Mouse (Mus musculus) lung, postnatal 14 days (tissue): ENCODE data around the gene Glt1d1.

ENCODE experiments used
- DNase-seq: peaks from one replicate; pipeline ENCODE4 v3.0.0; 2021

Glt1d1 gene

DNA sequence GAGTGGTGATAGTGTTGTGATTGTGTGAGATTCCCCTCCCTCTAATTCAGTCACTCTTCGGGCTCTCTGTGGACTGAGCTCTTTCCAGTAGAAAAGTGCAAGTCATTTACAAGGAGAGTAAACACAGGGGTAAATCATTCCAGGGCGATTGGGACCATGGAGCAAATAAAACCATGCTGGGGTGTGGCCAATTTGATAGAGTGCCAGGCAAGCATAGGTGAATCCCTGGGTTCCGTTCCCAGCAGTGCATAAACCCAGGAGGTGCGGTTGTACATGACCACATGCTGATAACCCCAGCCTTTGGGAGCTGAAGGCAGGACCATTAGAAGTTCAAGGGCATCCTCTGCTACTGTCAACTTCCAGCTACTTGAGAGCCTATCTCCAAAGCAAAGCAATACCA is 1.1 kb downstream of the Glt1d1 start:
- no peak for DNase-seq

DNA sequence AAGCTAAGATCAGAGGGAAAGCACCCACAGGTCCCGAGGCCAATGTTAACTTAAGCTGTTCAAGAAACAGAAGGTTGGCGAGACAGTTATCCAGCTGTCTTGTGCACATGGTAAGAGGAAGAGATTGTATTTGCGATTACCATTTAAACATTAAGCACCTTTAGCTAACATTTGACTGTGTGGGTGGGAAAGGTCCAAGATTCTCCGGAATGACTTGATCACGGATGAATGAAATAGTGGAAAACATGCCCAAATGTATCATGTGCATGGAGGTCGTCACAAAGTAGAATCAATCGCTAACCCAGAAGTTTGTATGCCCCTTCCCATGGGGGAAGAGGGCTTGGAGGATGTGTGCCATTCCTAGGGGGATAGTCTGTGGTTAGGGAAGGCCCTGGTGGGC is 1.6 kb downstream of the Glt1d1 start:
- no peak for DNase-seq

DNA sequence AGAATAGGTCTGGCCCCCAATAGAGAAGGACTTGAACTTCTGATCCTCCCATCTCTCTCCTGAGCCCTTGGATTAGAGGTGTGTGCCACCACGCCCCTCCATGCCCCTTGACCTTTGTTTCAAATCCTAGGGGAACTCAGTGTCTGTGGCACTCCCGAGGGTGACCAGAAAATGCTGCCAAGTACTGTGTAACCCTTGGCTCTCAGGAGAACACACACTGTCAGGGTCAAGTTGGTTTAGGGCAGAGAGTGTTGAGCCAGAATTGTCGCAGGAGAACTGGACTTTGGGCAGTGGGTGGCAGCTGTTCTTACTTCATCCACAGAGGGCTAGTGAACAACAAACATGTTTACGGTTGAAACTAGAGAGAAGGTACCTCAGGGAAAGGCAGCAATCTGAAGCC is 5.6 kb downstream of the Glt1d1 start:
- DNase-seq = no peak

DNA sequence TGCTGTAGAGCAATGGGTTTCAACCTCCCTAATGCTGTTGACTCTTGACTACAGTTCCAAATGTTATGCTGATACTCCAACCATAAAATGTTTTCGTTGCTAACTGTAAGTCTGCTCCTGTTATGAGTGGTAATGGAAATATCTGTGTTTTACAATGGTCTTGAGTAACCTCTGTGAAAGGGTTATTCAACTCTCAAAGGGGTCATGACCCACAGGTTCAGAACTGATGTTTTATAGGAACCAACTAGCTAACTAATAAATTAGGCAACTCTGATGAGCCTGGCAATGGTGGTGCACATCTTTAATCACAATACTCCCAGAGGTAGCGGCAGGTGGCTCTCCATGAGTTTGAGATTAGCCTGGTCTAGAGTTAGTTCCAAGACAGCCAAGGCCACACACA is 6.1 kb downstream of the Glt1d1 start:
- no peak for DNase-seq

DNA sequence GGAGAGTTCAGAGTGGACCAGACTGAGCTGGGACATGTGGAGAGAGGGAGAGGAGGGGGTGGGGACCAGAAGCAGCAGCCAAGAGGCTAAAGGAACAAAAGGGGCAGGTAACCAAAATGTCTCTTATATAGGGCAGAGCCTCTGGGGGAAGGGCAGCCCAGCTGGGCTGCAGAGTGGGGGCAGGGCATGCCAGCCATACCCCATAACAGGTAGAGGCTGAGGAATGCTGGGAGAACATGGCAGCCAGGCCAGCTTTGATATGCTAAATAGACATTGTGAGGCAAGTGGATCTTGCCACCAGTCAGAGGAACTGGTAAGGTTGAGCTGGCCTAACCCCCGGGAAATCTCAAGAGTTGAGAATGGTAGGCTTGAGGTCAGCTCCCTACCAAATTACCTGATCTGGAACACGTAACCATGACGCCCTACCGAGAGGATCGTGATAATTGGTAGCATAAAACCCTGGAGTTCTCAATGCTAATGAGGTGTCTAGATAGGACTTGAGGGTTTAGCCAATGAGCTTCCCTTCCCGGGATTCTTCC is 7.1 kb downstream of the Glt1d1 start:
- no peak for DNase-seq

DNA sequence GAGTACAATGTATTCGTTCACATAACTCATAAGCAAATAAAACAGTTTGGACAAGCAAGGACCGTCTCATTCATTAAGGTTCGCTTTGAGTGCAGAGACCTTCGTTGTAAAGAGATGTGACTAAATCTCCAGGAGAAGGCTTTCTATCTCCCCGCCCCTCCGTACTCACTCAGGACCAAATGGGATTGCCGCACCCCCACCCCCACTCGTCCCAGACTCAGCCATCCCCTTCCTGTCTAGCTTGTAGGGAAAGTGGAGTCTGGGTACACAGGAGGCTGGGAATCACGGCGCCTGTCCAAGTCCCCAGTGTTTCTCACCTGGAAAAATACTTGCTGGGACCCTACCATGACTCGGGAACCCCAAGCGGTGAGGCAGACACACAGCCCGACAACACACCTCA is 7.6 kb downstream of the Glt1d1 start:
- no peak for DNase-seq

DNA sequence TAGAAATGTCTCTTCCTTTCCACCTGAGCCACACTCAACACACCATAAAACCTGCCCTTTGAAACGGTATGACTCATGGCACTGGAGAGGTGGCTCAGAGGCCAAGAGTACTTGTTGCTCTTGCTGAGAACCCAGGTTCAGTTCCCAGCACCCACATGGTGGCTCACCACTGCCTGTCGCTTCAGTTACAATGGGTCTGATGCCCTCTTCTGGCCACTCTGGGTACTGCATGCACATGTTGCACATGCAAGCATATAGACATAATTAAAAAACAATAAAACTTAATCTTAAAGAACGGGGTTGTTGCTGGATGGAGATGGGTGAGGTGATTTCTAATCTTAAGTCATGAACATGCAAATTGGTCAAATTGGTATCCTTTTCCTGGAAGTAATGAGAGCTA is 8.3 kb downstream of the Glt1d1 start:
- DNase-seq = no peak

DNA sequence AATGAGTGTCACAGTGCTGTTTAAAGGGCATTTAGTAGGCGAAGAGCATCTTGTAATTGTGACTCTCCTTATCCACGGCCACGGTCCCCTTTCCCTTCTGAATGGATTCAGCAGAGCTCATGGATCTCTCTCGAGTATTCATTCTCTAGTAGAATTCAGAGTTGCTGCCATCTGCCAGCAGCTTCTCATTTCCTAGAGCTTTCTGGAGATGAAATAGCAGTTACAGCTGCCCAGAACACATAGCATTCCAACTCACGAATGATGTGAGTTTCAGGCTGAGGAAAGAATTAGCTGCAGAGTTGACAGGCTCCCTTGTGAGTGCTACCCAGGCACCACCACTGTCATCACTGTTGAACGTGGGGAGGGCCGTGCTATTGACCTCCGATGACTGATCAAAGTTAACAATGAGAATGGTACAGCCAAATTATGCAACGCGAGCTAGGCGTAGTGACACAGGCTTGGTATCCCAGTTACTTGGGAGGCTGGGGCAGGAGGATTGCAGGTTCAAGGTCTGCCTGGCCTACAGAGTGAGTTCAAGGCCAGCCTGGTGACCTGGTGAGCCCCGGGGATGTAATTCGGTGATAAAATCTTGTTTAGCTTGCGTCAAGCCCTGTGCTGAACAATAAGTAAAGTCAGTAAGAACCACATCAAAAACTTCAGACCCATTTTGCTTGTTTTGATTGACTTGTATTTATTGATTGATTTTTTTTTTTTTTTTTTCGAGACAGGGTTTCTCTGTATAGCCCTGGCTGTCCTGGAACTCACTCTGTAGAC is 9.3 kb downstream of the Glt1d1 start:
- DNase-seq = no peak

DNA sequence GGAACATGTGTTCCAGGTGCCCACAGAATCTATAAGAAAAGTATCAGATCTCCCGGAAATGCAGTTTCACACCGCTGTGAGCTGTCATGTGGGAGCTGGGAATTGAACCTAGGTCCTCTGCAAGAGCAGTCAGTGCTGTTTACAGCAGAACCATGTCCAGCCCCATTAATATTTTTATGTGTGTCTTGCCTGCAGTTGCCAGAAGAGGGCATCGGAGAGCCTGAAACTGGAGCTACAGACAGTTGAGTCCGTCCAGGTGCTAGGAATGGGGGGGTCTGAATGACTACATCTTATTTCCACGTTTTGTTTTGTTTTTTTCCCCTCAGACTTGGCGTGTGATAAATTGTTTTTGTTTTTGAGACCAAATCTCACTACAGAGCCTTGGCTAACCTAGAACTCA is 16.0 kb downstream of the Glt1d1 start:
- peak; percentile 9 for DNase-seq

DNA sequence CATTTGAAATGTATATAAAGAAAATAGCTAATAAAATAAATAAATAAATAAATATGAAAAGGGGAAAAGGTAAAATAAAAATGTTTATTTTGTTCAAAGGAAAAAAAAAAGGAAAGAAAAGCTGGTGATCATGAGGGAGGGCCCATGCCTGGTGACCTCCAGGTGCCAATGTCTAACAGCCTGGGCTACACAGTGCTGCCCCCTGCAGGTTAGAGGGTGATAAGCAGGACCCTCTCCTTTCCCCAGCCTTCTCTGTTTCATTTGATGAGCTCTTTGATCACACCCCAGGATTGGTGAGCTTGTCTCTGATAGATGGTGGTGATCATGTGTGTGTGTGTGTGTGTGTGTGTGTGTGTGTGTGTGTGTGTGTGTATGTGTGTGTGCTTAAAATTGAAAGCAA is 17.0 kb downstream of the Glt1d1 start:
- peak; percentile 17 for DNase-seq

DNA sequence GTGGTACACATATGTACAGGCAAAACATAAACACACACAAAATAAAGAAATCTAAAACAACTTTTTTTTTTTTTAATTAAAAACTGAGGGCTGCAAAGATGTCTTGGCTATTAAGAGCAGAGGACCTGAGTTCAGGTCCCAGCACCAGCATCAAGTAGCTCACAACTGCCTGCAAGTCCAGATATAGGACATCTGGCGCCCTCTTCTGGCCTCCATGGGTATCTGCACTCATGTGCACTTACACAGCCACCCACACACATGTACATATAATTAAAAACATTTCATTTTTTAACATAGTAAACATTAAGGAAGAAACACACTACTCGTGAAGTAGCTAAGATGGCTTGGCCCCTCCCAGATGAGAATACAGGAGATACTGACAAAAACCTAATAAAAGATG is 26.2 kb downstream of the Glt1d1 start:
- DNase-seq = no peak

DNA sequence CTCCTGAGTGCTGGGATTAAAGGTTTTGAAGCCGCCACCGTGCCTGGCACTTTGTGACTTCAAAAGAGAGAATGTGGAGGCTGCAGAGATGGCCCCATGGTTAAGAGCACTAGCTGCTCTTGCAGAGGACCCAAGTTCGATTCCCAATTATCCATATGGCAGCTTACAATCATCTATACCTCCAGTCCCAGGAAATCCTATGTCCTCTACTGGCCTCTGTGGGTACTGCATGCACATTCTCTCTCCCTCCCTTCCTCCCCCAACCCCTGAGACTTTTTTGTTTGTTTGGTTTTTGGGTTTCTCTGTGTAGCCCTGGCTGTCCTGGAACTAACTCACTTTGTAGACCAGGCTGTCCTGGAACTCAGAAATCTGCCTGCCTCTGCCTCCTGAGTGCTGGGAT is 27.2 kb downstream of the Glt1d1 start:
- no peak for DNase-seq

DNA sequence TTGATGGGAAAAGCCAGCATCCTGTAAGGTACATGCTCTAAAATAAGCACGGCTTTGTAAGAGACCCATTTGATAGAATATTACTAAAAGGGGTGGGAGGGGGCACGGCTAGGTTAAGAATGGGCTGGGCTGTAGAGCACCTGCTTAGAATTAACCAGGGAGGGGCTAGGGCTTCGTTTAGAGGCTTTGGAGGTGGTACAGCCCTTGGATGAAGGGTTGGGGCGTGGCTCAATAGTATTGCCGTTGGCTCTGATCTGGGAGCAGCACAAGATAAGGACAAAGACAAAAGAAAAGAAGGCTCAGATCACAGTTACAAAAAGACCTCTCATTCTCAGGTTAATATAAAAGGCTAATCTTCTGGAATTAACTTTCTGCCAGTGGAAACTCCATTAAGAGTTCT is 28.2 kb downstream of the Glt1d1 start:
- no peak for DNase-seq

DNA sequence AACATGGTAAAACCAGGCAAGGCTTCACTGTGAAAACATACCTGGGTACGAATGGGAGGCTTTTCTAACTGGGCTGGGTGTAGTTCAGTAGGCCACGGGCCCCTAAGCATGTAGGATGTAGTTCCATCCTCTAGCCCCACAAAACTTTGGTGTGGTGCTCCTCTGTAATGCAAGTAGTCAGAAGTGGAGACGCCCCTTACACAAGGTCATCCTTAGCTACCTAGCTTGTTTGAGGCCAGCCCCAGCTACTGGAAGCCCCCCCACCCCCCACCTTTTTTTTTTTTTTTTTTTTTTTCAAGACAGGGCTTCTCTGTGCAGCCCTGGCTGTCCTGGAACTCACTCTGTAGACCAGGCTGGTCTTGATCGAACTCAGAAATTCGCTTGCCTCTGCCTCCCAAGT is 28.9 kb downstream of the Glt1d1 start:
- no peak for DNase-seq

DNA sequence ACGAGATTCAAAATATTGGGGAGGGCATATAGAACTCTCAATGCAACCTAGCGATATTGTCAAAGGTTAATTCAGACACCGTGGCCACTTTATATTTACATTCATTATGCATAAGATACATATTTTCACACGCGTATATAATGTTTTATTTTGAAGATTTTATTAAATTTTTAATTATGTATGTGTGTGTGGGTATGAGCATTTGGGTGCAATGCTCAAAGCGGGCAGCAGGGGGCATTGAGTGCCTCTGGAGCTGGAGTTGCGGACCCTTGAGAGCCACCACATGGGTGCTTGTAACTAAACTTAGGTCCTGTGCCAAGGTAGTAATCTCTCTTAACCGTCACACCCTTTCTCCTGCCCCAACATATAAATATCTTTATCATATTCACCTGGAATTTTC is 41.9 kb downstream of the Glt1d1 start:
- DNase-seq = no peak

DNA sequence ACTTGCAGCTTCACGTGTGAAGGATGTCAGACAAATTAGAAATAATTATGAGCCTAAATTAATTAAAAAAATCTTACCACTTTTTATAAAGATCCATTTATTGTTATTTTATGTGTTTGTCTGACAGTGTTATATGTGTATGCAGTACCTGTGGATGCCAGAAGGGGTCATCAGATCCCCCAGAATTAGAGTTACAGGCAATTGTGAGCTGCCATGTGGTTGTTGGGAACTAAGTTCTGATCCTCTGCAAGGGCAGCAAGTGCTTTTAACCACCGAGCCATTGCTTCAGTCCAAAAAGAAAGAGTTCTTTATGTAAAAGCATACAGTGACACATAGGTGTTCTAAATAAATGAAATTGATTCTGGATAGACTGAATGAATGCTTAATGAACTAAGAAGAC is 45.5 kb downstream of the Glt1d1 start:
- no peak for DNase-seq

DNA sequence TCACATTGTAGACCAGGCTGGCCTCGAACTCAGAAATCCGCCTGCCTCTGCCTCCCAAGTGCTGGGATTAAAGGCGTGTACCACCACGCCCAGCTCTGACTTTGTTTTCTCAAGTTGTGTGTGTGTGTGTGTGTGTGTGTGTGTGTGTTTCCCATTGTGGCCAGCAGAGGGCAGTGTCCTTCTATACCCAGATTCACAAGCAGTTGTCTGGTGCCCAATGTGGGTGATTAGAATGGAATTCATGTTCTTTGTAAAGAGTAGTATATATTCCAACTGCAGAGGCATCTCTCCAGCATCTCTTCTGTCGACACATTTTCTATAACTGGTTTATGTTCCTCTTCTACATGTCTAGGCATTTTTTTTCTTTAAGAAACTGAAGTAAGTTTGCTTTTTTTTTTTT is 46.4 kb downstream of the Glt1d1 start:
- DNase-seq = no peak

DNA sequence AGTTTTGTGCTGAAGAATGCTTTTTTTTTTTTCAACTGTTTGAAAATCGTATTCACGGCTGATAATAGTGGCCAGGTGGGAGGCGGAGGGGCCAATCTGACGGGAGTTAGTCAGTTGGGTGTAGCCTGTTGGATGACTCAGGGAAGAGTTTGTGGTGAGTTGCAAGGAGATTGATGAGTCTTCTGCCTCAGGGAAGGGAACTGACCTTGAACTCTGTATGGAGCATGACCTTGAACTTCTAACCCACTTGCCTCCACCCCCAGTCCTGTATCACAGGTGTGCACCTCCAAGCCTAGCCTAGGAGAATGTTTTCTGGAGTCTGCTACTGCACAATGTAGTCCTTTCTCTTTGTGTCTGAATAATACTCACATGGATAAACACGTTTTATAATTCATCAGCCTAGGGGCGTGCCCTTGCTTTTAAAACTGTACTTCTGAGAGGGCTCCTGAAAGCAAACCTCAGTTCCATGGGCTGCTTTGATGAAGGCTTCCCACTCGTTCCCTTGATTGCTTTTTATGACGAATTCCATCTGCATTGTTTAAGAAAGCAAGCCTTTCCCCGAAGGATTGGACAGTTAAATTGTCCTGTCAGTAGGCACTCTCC is 56.6 kb downstream of the Glt1d1 start:
- DNase-seq = no peak

DNA sequence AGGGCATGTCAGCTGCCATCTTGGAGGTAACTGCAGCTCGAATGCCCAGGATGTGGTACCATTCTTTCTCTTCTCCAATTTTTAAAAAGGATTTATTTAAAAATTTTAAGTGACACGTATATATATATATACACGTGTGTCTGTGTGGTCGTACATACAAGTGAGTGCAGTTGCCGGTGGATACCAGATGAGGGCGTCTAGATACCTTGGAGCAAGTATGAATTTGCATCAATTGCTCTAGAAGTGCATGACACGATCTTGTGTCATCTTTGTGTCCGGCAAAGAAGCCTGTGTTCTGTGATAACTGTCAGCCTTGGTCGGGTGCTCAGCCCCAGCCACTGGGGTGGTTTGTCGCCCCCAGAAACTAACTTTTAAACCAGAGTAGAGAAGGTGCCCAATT is 59.0 kb downstream of the Glt1d1 start:
- DNase-seq = no peak

DNA sequence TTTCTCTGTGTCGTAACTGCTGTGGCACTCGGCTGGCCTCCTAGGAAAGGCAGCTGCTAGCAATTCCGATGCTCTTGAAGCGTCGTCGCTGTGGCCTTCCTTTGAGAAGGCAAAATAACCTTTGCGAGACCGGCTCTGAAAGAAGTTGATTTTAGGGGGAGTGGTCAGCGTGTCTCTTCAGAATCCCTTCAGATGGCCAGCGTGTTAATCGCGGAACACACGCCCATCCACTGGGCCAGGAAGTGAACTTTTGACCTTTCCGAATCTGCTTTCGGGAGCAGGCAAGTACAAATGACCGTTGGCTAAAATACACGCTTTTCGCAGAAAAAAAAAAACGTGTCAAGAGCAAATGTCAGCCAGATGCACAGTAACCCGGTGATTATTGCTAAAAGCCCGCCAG is 59.5 kb downstream of the Glt1d1 start:
- no peak for DNase-seq

DNA sequence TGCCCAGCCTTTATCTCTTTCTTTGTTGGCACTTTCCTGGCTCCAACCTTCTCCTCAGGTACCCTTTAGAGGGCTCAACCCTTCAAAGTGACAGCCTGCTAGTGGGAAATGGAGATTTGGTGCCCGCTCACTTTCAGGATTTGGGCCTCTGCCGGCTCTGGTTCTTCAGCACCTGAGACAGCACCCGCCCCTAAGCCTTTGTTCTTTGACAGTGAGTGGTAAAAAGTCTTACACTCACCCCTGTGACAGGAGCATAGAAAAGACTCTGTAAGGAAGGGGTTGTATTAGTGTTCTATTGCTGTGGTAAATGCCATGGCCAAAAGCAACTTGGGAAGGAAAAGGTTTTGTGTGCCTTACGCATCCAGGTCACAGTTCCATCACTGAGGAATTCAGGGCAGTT is 63.8 kb downstream of the Glt1d1 start:
- no peak for DNase-seq

DNA sequence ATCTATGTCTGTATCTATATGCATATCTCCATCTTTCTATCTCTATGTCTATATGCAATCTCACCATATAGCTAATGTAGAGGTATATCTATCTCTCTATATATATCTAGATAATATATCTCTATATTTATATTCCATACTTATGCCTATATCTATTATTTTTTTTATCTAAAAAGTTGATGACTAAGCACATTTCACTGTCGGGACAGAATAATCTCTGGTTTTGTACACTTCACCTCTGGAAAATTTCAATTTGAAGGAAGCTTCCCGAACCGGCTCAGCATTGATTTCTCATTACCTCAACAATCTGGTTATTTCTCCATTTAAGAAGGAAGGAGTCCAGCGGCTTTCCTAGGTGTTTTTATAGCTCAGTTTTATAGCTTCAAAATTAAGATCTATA is 64.5 kb downstream of the Glt1d1 start:
- DNase-seq = no peak

DNA sequence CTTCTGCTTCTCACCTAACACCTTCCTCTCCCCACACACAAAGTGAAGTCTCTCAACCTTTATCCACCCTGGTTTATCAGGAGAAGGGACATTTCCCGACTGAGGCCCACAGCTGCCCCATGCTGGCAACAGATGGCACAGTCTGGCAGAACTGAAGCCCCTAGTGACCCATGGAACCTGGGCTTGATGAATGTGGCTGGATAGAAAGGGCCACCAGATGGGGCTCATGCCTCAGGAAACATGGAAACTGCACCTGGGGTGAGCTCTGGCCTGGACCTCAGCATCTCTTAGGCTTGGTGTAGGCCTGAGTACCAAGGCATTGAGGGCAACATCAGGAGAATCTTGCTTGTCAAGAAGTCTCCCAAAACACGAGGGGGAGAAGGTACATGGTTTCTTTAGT is 66.5 kb downstream of the Glt1d1 start:
- DNase-seq = no peak

DNA sequence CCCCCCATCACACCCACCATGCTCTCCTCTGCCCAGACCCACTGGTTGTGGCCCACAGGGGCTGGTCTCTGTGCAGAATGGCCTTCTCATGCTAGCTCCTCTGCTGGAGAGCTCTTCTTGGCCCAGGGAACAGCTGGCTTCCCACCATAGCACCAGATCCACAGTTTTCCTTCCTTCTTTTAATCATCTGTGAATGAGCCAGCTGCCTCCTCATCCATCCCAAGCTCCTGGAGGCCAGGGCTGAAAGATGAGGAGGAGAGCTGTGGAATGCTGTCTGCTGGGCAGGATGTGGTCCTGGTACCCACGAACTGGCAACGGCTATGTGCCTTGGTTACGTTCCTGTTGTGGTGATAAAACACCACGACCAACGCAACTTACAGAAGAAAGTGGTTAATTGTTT is 67.6 kb downstream of the Glt1d1 start:
- DNase-seq = no peak

DNA sequence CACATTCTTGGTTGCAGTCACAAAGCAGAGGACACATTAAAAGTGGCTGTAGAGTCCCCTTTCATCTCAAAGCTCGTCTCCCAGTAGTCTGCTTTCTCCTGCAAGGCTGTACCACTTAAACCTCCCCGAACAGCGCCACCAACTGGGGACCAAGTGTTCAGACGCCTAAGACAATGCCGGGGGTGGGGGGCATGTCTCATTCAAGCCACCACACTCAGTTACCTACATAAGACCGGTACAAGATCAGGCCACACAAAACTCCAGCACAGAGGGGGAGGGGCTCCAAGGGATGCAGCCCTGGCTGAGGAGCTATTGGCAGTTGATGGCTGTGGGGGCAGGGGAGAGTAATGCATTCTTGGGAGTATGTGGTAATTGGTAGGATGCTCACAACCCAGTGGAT is 68.1 kb downstream of the Glt1d1 start:
- DNase-seq = no peak
